Mouse (Mus musculus) mesoderm, embryonic 11.5 days (tissue): ENCODE results near the gene Fam124a.

Experiments
- DNase-seq: peaks from one replicate; pipeline ENCODE4 v3.0.0-alpha.2; 2012; ENCODE audit warnings: low read depth, low spot score

Gene Fam124a

GRCm38 (mm10) chr14:62657469-62657868 lies 101.9 kb downstream of the Fam124a start:
- no peak for DNase-seq
